Mouse (Mus musculus) stomach, postnatal 0 days (tissue): Measurements from ENCODE around the gene Foxred2.

ENCODE experiments used
- CTCF ChIP-seq: IDR thresholded peaks from 2 replicates; pipeline ENCODE4 v1.5.1; 2016; ENCODE audit warnings: antibody characterized with exemption, low read depth, mild to moderate bottlenecking, moderate library complexity
- EP300 ChIP-seq: optimal IDR thresholded peaks from 2 replicates; pipeline ENCODE3; 2016; ENCODE audit warnings: antibody characterized with exemption

DNA sequence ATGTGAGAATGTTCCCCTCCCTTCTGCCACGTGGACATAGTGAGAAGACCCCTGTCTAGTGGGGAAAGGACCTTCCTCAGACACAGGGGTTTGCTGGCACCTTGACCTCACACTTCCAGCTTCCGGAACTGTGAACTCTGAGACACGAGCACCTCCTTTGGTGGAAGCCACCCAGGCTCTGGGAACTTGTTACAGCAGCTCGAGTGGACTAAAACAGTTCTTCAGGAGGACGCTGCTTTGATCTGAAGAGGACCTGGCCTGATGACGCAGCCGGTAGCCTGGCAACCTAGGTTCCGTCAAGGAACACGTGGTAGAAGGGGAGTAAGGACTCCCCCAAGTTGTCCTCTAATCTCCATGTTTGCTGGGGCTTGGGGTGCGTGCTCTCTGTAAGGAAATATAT, 64.1 kb downstream of the Foxred2 start:
- TF ChIP-seq CTCF (no peak), EP300 (no peak)
